Mouse (Mus musculus) heart, postnatal 10 days (tissue): ENCODE data around the gene Prmt7. TPM values are rescaled to one million over a fixed set of nuclear protein-coding genes. Genes with fewer than 3 reads are reported as not detected.
A peak's percentile ranks its signal among the peaks of the same experiment; 100 is the strongest.

Experiments used
- DNase-seq, 2 experiments: peaks; one replicate each; pipeline ENCODE4 v3.0.0; 2021
- intact Hi-C: fragments of 180-260 bp; cut with DNase I; formaldehyde crosslinking; loops from one replicate; pipeline ENCODE4 v1.15.1; 2025
- total RNA-seq, 2 experiments: library from RNA; stranded (reverse); gene quantifications; 2 replicates each; pipeline ENCODE4 v1.2.3; 2021

The Prmt7 gene
- total RNA-seq, 2 experiments from 2014 or later, result 21.6 to 24.0 TPM

- no peak for DNase-seq
- intact Hi-C loops, result no loop called here
Measured at GRCm38 (mm10) chr8:106278367-106279042, 67.8 kb downstream of the Prmt7 start.

GRCm38 (mm10) chr8:106280154-106280553 is 69.4 kb downstream of the Prmt7 start:
- intact Hi-C loops, result no loop called here
- no peak for DNase-seq

GRCm38 (mm10) chr8:106280844-106281243 is 70.1 kb downstream of the Prmt7 start:
- intact Hi-C loops, result no loop called here
- no peak for DNase-seq

GRCm38 (mm10) chr8:106287445-106287844 is 76.7 kb downstream of the Prmt7 start:
- no peak for DNase-seq

GRCm38 (mm10) chr8:106288732-106289131 is 78.0 kb downstream of the Prmt7 start:
- intact Hi-C loops, result no loop called here
- DNase-seq, result no peak

More at GRCm38 (mm10) chr8:106287445-106287844, 76.7 kb downstream of the Prmt7 start:
- intact Hi-C loops, result no loop called here

GRCm38 (mm10) chr8:106289464-106289863 is 78.7 kb downstream of the Prmt7 start:
- DNase-seq, result no peak
- intact Hi-C loops, result no loop called here

GRCm38 (mm10) chr8:106292484-106293396 is 82.0 kb downstream of the Prmt7 start:
- intact Hi-C loops, result no loop called here
- no peak for DNase-seq

GRCm38 (mm10) chr8:106298261-106298660 is 87.5 kb downstream of the Prmt7 start:
- peak; percentile 64 to 72 for DNase-seq
- intact Hi-C loops, result no loop called here

- DNase-seq, result peak in 1 of 2 experiments; percentile 29
- intact Hi-C loops, result no loop called here
Measured at GRCm38 (mm10) chr8:106298846-106299245, 88.1 kb downstream of the Prmt7 start.

GRCm38 (mm10) chr8:106299686-106300085 is 89.0 kb downstream of the Prmt7 start:
- no peak for DNase-seq
- intact Hi-C loops, result no loop called here

GRCm38 (mm10) chr8:106300739-106301715 is 90.3 kb downstream of the Prmt7 start:
- intact Hi-C loops, result no loop called here
- peak; percentile 41 to 51 for DNase-seq

Other genes with a start within 250 kb of the Prmt7 start
- 10 to 100 TPM; 59.1 to 70.0 TPM for gene Slc12a4, start 244.8 kb upstream of the Prmt7 start, total RNA-seq
- not detected for gene Dpep3, start 231.5 kb upstream of the Prmt7 start, total RNA-seq
- gene Dus2, start 219.6 kb upstream of the Prmt7 start, total RNA-seq, result 1 to 10 TPM; 8.4 to 8.5 TPM
- gene Dpep2nb, start 205.0 kb upstream of the Prmt7 start, total RNA-seq, result not detected
- 10 to 100 TPM in 1 of 2 experiments, 1 to 10 TPM in 1; 9.5 to 10.5 TPM for gene Ddx28, start 199.1 kb upstream of the Prmt7 start, total RNA-seq
- 10 to 100 TPM; 26.5 to 27.3 TPM for gene Nfatc3, start 152.1 kb upstream of the Prmt7 start, total RNA-seq
- 1 to 10 TPM in 1 of 2 experiments, under 1 TPM in 1; 0.64 to 1.2 TPM for gene Esrp2, start 74.0 kb upstream of the Prmt7 start, total RNA-seq
- gene Pla2g15, start 60.5 kb upstream of the Prmt7 start, total RNA-seq, result 1 to 10 TPM; 6.9 to 8.0 TPM
- gene Slc7a6, start 42.1 kb upstream of the Prmt7 start, total RNA-seq, result 10 to 100 TPM; 17.8 to 20.3 TPM
- gene Slc7a6os, start within 50 bp of the Prmt7 start, total RNA-seq, result 10 to 100 TPM; 15.2 to 15.8 TPM
- gene Smpd3, start 127.1 kb downstream of the Prmt7 start, total RNA-seq, result 1 to 10 TPM; 4.8 to 5.0 TPM
- gene Zfp90, start 204.4 kb downstream of the Prmt7 start, total RNA-seq, result 1 to 10 TPM; 8.1 to 9.1 TPM